Mouse (Mus musculus) spleen, postnatal 36 days (tissue): ENCODE measurements around the gene Sgms2.
A peak's percentile ranks its signal among the peaks of the same experiment; 100 is the strongest.

Experiments
- DNase-seq, 2 experiments: peaks; one replicate each; pipeline ENCODE4 v3.0.0; 2022; ENCODE audit warnings: low spot score in 2 of 2, mixed read lengths in 1 of 2

The Sgms2 gene

DNA sequence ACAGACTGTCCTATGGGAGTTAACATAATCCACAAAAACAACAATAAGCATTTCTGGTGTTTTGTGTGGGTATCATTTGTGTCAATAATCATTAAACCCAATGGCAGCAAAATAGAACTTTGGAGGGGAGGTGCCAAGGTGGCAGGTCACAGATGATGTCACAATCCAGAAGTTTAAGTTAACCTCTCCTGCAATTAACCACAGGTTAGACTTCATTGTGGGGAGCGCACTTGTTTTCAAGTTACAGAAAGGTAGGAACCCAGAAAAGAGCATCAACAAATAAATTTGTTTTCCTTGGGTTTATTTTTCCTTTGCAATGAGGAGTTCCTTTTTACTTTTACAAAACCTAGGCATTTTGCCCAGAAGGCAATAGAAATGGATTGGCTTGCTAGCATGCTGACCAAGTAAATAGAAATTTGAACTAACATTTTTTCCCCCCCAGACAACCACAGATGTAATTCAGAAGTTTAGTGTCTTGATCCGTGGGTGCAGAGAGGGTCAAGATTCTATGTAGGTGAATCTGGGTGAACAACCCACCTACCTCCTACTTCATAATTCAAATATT, at the start of gene Sgms2:
TSS of gene Sgms2 (minus strand) at position 51 of the 565 bp plus-strand sequence.
- no peak for DNase-seq

DNA sequence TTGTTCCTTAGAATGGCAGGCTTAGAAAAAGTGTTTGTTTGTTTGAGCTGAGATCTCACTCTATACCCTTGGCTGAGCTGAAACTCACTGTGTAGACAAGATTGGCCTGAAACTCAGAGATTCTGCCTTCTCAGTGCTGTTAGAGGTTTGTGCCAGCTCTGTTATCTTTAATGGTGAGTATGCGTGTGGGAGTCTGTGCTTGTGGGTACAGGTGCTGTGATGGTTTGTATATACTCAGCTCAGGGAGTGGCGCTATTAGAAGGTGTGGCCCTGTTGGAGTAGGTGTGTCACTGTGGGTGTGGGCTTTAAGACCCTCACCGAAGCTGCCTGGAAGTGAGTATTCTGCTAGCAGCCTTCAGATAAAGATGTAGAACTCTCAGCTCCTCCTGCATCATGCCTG, 34.0 kb upstream of the Sgms2 start:
- DNase-seq = no peak

DNA sequence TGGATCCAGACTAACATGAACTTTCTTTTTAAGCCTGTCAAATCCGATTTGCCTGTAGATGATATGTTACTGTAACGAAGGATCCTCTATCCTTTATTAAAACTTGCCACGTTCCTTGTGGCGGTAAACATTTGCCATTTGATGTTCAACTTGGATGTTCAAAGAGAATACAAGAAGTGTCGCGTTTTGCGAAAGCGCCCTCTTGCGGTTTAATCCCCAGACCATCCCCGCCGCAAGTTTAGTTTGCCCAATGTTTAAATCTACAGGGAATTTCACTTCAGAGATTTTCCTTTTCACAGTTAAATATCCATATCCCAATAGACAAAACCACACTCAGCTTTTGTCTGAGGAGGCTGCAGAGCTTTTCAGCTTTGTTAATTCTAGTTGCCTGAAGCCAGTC, 33.6 kb upstream of the Sgms2 start:
- DNase-seq = no peak

- DNase-seq = no peak
Measured at GRCm38 (mm10) chr3:131524210-131524609, 33.0 kb upstream of the Sgms2 start.

DNA sequence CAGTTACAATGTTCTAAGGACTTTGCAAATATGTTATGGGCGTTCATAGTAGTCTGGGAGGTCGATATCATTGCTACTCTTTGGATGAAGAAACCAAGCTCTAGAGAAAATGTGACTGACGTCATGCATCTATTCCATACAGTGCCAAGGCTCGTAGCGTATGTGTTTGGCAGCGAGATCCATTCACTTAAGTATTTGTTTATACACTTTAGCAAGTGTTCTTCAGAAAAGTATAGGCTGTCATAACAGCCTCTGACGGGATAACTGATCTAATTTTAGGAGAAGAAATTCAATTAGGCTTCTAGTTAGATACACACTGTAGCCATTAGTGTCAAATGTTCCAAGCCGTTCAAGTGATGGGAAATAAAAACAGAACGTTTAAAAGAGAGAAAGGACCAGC, 32.5 kb upstream of the Sgms2 start:
- DNase-seq = no peak

GRCm38 (mm10) chr3:131522243-131522642, 31.0 kb upstream of the Sgms2 start:
- DNase-seq = peak in 1 of 2 experiments; percentile 2

DNA sequence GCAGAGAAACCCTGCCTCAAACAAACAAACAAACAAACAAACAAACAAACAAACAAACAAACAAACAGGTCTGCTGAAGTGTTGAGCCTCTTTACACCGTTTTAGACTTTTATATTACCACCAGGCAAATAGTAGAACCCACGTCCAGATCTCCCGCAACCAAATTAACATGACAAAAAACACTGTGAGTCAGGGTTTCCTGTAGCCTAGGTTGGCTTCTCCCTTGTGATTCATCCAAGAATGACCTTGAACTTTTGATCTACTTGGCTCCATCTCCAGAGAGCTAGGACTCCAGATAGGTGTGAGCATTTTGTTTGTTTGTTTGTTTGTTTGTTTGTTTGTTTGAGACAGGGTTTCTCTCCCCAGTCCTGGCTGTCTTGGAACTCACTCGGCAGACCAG, 30.0 kb upstream of the Sgms2 start:
- DNase-seq = no peak

DNA sequence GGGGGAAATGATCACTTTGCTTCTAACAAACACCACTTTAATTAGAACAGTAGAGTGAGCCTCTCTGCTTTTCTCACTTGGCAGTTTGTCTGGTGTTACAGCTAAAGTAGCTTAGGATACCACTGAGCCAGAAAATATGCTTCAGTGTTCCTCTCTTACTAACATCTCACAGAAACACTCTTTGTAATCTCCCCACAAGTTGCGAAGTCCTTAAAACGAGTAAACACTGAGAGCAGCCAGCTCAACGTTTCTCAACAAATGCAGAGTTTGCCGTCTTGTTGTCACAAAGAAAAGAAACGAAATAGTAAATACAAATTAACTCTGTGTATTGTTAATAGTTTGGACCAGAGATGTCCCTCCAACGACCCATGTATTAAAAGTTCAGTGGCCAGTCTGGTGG, 26.5 kb upstream of the Sgms2 start:
- DNase-seq = no peak

DNA sequence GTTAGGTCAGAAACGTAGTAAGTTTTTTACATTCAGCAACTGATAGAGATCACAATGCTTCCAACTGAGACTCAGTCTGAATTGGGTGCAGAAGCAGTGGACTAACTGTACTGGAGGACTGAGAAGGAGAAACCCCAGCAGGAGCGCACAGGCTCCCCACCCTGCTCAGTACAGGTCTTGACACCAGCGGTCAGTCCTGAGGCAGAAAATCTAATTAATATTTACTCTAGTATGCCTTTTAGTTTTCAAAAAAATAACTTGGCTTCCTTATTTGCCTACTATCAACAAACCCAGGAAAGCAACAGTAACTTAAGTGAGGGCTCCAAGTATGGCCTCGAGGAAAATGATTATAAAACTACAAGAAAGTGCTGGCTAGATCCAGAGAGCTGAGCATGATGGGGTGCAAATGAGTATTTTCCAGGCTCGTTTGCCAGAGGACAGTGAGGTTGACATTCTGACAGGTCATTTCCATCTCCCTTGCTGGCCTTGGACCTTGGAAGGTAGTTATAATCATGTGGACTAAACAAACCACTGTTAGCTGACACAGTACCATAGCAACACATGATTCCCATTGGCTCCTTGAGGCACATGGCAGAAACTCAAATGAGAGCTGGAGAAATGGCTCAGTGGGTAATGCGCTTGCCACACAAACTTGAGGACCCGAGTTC, 25.3 kb upstream of the Sgms2 start:
- no peak for DNase-seq

- DNase-seq = no peak
Measured at GRCm38 (mm10) chr3:131511616-131512015, 20.4 kb upstream of the Sgms2 start.

DNA sequence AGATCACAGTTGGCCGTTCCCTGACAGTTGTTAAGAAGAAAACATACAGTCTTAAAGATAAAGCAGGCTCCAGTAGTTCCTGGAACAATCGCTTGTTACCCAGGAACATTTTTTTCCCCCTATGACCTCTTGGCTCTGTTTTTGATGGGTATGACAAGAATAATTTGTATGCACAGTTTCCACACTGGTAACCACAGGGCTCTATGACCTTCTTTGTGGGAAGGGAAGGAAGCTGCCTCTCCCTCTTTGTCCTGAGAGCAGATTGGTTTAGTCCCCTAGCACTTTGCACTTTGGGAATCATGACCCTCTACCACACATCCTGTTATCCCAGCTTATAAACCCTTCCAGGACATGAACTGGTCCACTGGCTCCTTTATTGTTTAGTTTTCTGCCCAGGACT, 16.8 kb upstream of the Sgms2 start:
- no peak for DNase-seq

- no peak for DNase-seq
Measured at GRCm38 (mm10) chr3:131504595-131505223, 13.5 kb upstream of the Sgms2 start.

DNA sequence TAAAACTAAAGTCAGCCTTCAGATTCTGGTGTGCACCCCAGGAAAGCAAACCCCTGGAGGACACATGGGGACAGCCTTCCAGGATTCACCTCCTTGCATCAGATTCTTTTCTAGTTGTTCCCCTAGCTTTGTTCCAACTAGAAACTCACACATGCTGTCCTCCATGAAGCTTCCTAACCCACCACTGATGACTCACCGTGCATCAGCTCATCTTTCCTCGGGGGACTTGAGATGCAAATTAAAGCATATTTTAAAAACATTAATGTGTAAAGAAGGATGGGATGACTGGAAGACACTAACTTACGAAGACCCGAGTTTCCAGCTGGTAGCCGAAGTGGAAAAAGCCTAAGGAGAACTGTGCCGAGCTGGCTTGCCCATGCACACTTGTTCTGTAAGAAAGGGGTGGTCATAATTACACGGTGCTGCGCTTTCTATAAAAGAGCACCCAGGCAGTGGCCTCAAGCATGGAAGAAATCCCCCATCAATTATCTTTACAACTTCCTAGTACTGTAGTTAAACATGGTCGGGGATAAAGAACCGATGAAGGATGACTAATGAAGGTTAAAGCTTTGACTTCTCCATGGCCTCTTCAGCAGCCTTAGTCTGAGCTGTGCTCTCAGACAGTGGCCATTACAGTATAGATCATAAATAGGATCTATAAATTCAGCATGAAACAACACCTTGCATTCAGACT, 10.6 kb upstream of the Sgms2 start:
- no peak for DNase-seq

- no peak for DNase-seq
Measured at GRCm38 (mm10) chr3:131499651-131500050, 8.4 kb upstream of the Sgms2 start.

GRCm38 (mm10) chr3:131496506-131497122, 5.4 kb upstream of the Sgms2 start:
- no peak for DNase-seq

DNA sequence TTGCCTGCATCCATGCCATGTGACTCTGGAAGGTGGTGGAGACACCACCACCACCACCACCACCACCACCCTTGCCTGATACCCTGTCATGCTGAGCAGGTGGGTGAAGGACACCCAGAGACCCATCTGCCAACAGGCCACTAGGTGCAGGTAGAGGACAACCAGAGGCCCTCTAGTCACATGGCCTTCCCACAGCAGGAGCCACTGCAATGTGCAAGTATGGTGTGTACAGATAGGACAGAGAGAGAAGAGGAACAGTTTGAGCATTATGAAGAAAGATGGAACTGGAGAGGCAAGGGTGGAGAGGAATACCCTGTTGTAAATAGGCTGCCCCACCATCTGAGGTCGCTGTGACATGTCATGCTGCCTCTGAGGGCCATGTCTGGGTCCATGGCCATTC, 3.9 kb upstream of the Sgms2 start:
- DNase-seq = no peak

GRCm38 (mm10) chr3:131493194-131493593, 2.0 kb upstream of the Sgms2 start:
- no peak for DNase-seq

DNA sequence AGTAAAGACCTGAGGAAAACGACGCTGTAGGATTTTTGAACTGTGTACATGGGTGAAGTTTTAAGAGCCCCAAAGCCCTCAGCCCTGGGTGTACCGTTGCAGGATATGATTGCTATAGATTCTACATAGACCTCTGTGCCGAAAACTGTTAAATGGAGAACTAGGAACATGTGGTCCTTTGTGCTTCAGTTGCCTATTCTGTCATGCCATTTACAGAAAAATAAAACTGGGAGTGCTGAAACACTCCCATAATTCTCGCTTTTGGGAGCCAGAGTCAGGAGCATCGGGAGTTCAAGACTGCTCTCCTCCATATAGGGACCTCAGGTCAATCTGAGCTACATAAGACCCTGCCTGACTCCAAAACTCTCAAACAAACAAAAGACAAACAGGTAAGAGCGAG, 769 bp upstream of the Sgms2 start:
- no peak for DNase-seq

- DNase-seq = no peak
Measured at GRCm38 (mm10) chr3:131490143-131490908, 885 bp downstream of the Sgms2 start.

- no peak for DNase-seq
Measured at GRCm38 (mm10) chr3:131489657-131490142, 1.5 kb downstream of the Sgms2 start.

DNA sequence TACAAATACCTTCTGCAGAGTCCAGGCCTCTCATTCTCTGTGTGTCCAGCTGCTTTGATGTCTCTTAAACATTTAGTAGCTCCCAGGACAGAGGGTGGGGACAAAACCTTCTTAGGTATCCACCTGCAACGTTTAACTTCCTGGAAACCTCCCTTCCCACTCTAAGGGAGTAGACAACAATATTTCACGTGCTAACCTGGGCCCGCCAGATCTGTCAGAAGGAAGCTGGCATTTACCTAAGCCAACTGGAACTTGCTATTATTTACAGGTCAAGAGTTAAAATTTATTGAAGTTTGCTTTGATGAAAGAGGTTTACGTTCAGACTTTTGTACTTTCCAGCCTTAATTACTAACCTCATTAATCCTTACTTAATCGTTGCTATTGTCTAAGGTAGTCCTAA, 2.2 kb downstream of the Sgms2 start:
- DNase-seq = no peak
